Mouse (Mus musculus) limb, embryonic 11.5 days (tissue): ENCODE measurements around the gene Mettl7b. TPM values are rescaled to one million over a fixed set of nuclear protein-coding genes. Genes with fewer than 3 reads are reported as not detected.
A peak's percentile ranks its signal among the peaks of the same experiment; 100 is the strongest.

Experiments
- ATAC-seq: fragments of 200-750 bp; cut with Nextera tagmentation; 2 replicates; pipeline ENCODE4 v1.8.0; 2017; ENCODE audit warnings: low read depth; ENCODE audit not compliant: insufficient number of reproducible peaks, low FRiP score, low TSS enrichment
- DNase-seq: peaks from one replicate; pipeline ENCODE4 v3.0.0-alpha.2; 2015; ENCODE audit warnings: low spot score
- H3K27ac ChIP-seq: fragments of 300-500 bp; sonication (generic); replicated peaks from 2 replicates; pipeline ENCODE4 v1.5.1; 2014; ENCODE audit warnings: low read depth, mild to moderate bottlenecking, low read length
- H3K27me3 ChIP-seq: fragments of 300-500 bp; sonication (generic); 2 replicates; pipeline ENCODE4 v1.6.1; 2014; ENCODE audit warnings: mild to moderate bottlenecking, low read length, mixed read lengths; ENCODE audit not compliant: control insufficient read depth, insufficient read depth
- H3K36me3 ChIP-seq: fragments of 300-500 bp; sonication (generic); 2 replicates; pipeline ENCODE4 v1.6.1; 2014; ENCODE audit warnings: mild to moderate bottlenecking, low read length, moderate library complexity, mixed read lengths; ENCODE audit not compliant: control insufficient read depth, insufficient read depth
- H3K4me1 ChIP-seq: fragments of 300-500 bp; sonication (generic); 2 replicates; pipeline ENCODE4 v1.6.1; 2014; ENCODE audit warnings: low read length, mixed read lengths; ENCODE audit not compliant: control insufficient read depth, insufficient read depth
- H3K4me2 ChIP-seq: fragments of 300-500 bp; sonication (generic); 2 replicates; pipeline ENCODE4 v1.6.1; 2014; ENCODE audit warnings: low read depth, mild to moderate bottlenecking, moderate library complexity; ENCODE audit not compliant: severe bottlenecking
- H3K4me3 ChIP-seq: fragments of 300-500 bp; sonication (generic); 2 replicates; pipeline ENCODE4 v1.5.1; 2014; ENCODE audit warnings: low read depth, low read length
- H3K9ac ChIP-seq: fragments of 300-500 bp; sonication (generic); 2 replicates; pipeline ENCODE4 v1.6.1; 2014; ENCODE audit warnings: mild to moderate bottlenecking, low read length
- H3K9me3 ChIP-seq: fragments of 300-500 bp; sonication (generic); 2 replicates; pipeline ENCODE4 v1.6.1; 2016; ENCODE audit warnings: low read length; ENCODE audit not compliant: control insufficient read depth
- WGBS: fragments of 180-500 bp; shearing (Covaris S2); extraction: QIAGEN DNeasy Blood & Tissue Kit; methylation state at CpG from one replicate; pipeline ENCODE4 v1.1.7; 2014; 5-methylcytosine and 5-hydroxymethylcytosine counted together
- polyA plus RNA-seq: library from polyadenylated mRNA; unstranded; fragments of >200 nt; fragmentation: Nextera tagmentation; extraction: Ambion mirVana; gene quantifications from 2 replicates; pipeline ENCODE4 v1.2.1, GENCODE M21; 2014

Gene Mettl7b
- polyA plus RNA-seq, 1 experiment from 2014 or later = not detected

GRCm38 (mm10) chr10:128919966-128920365 lies 40.8 kb downstream of the Mettl7b start:
- H3K4me3 ChIP-seq = no peak overlapping the region
- H3K27me3 ChIP-seq = no peaks in the 10 kb centered on the region
- no peak overlapping the region for H3K9ac ChIP-seq
- no peak overlapping the region for H3K27ac ChIP-seq
- DNase-seq (no peak), ATAC-seq (no peak)
- WGBS = 82% methylated on average over 7 of the region's 7 CpGs
- H3K4me1 ChIP-seq = peaks cover 21% of the 10 kb centered on the region
- H3K36me3 ChIP-seq = peaks cover 8% of the 10 kb centered on the region; the same call in 1 of the 2 replicates
- no peaks in the 10 kb centered on the region for H3K9me3 ChIP-seq
- H3K4me2 ChIP-seq = no peak overlapping the region

GRCm38 (mm10) chr10:128919203-128919631 lies 41.6 kb downstream of the Mettl7b start:
- H3K4me1 ChIP-seq = peaks cover 21% of the 10 kb centered on the region
- DNase-seq (no peak), ATAC-seq (no peak)
- no peaks in the 10 kb centered on the region for H3K9me3 ChIP-seq
- WGBS = 30% methylated on average over 6 of the region's 6 CpGs
- no peak overlapping the region for H3K4me3 ChIP-seq
- H3K4me2 ChIP-seq = no peak overlapping the region
- no peaks in the 10 kb centered on the region for H3K27me3 ChIP-seq
- no peak overlapping the region for H3K27ac ChIP-seq
- H3K9ac ChIP-seq = no peak overlapping the region
- H3K36me3 ChIP-seq = peaks cover 8% of the 10 kb centered on the region; the same call in 1 of the 2 replicates

- Histone ChIP-seq H3K27ac (no peak overlapping the region), H3K4me1 (peaks cover 19% of the 10 kb centered on the region), H3K36me3 (peaks cover 14% of the 10 kb centered on the region), H3K9ac (no peak overlapping the region), H3K27me3 (no peaks in the 10 kb centered on the region), H3K4me2 (no peak overlapping the region), H3K4me3 (no peak overlapping the region), H3K9me3 (no peaks in the 10 kb centered on the region)
- ATAC-seq (no peak), DNase-seq (no peak)
- WGBS = 77% methylated on average over 7 of the region's 7 CpGs
Observed at GRCm38 (mm10) chr10:128918246-128918645, 42.5 kb downstream of the Mettl7b start.

GRCm38 (mm10) chr10:128917400-128917799 lies 43.4 kb downstream of the Mettl7b start:
- 93% methylated on average over 6 of the region's 6 CpGs for WGBS
- H3K4me1 ChIP-seq = peaks cover 16% of the 10 kb centered on the region
- H3K36me3 ChIP-seq = peaks cover 14% of the 10 kb centered on the region

GRCm38 (mm10) chr10:128916665-128917064 lies 44.1 kb downstream of the Mettl7b start:
- Histone ChIP-seq H3K27me3 (no peaks in the 10 kb centered on the region), H3K4me1 (peaks cover 11% of the 10 kb centered on the region; the same call in 1 of the 2 replicates), H3K4me2 (no peak overlapping the region), H3K9ac (no peak overlapping the region), H3K27ac (no peak overlapping the region), H3K9me3 (no peaks in the 10 kb centered on the region), H3K4me3 (no peak overlapping the region), H3K36me3 (peaks cover 14% of the 10 kb centered on the region)
- DNase-seq = no peak
- no peak for ATAC-seq
- WGBS = 96% methylated on average over 3 of the region's 3 CpGs

More at GRCm38 (mm10) chr10:128917400-128917799, 43.4 kb downstream of the Mettl7b start:
- H3K27ac ChIP-seq = no peak overlapping the region
- no peaks in the 10 kb centered on the region for H3K9me3 ChIP-seq
- DNase-seq (no peak), ATAC-seq (no peak)
- no peaks in the 10 kb centered on the region for H3K27me3 ChIP-seq
- no peak overlapping the region for H3K4me2 ChIP-seq
- H3K9ac ChIP-seq = no peak overlapping the region
- no peak overlapping the region for H3K4me3 ChIP-seq

GRCm38 (mm10) chr10:128915550-128915949 lies 45.2 kb downstream of the Mettl7b start:
- no peak overlapping the region for H3K27ac ChIP-seq
- no peak overlapping the region for H3K4me3 ChIP-seq
- H3K9me3 ChIP-seq = no peaks in the 10 kb centered on the region
- H3K4me1 ChIP-seq = peaks cover 10% of the 10 kb centered on the region
- DNase-seq (no peak), ATAC-seq (no peak)
- H3K9ac ChIP-seq = no peak overlapping the region
- no peak overlapping the region for H3K4me2 ChIP-seq
- H3K36me3 ChIP-seq = peaks cover 14% of the 10 kb centered on the region
- no peaks in the 10 kb centered on the region for H3K27me3 ChIP-seq
- 92% methylated on average over 2 of the region's 2 CpGs for WGBS

- no peak overlapping the region for H3K9ac ChIP-seq
- ATAC-seq (no peak), DNase-seq (no peak)
- H3K9me3 ChIP-seq = no peaks in the 10 kb centered on the region
- no peak overlapping the region for H3K4me3 ChIP-seq
- peaks cover 14% of the 10 kb centered on the region for H3K36me3 ChIP-seq
- peaks cover 11% of the 10 kb centered on the region for H3K4me1 ChIP-seq
- H3K27ac ChIP-seq = no peak overlapping the region
- H3K27me3 ChIP-seq = no peaks in the 10 kb centered on the region
- WGBS = 95% methylated on average over 12 of the region's 12 CpGs
- H3K4me2 ChIP-seq = no peak overlapping the region
Observed at GRCm38 (mm10) chr10:128913696-128914095, 47.1 kb downstream of the Mettl7b start.

GRCm38 (mm10) chr10:128913219-128913618 lies 47.6 kb downstream of the Mettl7b start:
- H3K4me3 ChIP-seq = no peak overlapping the region
- H3K4me2 ChIP-seq = no peak overlapping the region
- H3K9ac ChIP-seq = no peak overlapping the region
- H3K9me3 ChIP-seq = no peaks in the 10 kb centered on the region
- no peaks in the 10 kb centered on the region for H3K27me3 ChIP-seq
- peaks cover 11% of the 10 kb centered on the region for H3K4me1 ChIP-seq
- ATAC-seq (no peak), DNase-seq (peak; percentile 96)
- H3K27ac ChIP-seq = no peak overlapping the region
- peaks cover 14% of the 10 kb centered on the region for H3K36me3 ChIP-seq
- WGBS = 6% methylated on average over 5 of the region's 5 CpGs

- ATAC-seq (no peak), DNase-seq (no peak)
- Histone ChIP-seq H3K36me3 (peaks cover 14% of the 10 kb centered on the region), H3K4me3 (no peak overlapping the region), H3K27ac (no peak overlapping the region), H3K9me3 (no peaks in the 10 kb centered on the region), H3K27me3 (no peaks in the 10 kb centered on the region), H3K4me1 (peaks cover 11% of the 10 kb centered on the region), H3K4me2 (no peak overlapping the region), H3K9ac (no peak overlapping the region)
- 79% methylated on average over 4 of the region's 4 CpGs for WGBS
Observed at GRCm38 (mm10) chr10:128912791-128913190, 48.0 kb downstream of the Mettl7b start.
